Mouse (Mus musculus) mesoderm, embryonic 11.5 days (tissue): ENCODE measurements around the gene Myo1e.

Source experiments
- DNase-seq: peaks from one replicate; pipeline ENCODE4 v3.0.0-alpha.2; 2012; ENCODE audit warnings: low read depth, low spot score

Myo1e gene

DNA sequence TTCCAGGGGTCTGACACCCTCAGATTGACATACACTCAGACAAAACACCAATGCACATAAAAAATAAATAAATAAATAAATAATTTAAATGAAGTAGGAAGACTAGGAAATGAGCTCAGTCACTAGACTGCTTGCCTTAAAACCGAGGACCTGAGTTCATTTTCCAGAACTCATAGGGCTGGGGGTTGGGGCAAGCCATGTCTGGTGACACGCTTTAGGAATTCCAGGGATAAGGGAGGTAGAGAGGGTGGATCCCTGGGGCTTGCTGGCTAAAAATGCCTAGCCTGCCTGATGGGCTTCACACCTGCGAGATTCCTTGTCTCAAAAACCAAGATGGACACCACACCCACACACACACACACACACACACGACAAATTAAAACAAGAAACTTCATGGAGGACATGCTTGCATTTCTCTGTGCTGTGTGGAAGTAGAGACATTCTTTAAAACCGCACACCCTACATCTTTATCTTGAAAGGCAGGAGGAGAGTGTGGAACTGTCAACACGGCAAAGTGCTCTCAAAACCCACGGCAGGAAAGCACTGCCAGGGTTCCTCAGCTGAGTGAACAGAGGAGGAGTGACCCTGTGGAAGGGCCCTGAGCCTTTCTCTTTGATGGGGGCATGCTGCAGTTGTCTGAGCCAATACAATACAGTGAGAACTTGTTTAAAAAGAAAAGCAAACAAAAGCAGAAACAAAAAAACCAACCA lies 13.5 kb downstream of the Myo1e start:
- no peak for DNase-seq

DNA sequence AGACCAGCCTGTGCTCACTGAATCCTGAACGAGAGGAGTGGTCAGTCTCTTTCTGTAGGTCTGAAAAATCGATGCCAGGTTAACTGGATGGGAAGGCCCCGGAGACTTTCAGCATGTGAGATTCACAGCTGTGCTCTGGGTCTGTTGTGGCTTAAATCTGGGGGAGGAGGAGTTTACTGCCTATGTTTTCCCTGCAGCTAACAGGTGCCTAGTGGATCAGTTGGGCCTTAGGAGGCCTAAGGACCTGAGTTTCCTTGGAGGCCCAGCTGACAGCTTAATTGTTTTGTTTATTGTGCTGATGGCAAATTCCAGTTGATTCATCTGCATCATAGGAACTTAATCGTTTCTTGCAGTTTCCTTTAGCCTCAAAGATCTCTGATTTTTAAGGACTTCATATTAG lies 16.0 kb downstream of the Myo1e start:
- no peak for DNase-seq

DNA sequence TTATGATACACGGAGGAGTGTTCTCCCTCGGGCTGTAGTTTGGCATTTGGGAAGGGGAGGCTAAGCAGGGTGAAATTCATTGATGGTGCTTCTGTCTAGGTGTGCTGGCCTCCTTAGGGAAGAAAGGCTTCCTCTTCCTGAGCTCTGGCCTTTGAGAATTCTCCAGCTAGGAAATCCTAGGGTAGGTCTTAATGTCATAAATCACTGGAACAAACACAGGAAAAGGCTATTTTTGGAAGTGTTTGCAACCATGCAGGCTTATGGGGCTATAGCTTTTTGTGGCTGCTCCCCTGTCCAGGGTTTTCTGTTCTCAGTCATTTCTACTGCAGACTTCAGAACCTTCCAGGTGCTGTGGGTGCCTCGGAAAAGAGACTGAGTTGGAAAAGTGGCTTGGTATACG lies 16.9 kb downstream of the Myo1e start:
- DNase-seq: no peak

DNA sequence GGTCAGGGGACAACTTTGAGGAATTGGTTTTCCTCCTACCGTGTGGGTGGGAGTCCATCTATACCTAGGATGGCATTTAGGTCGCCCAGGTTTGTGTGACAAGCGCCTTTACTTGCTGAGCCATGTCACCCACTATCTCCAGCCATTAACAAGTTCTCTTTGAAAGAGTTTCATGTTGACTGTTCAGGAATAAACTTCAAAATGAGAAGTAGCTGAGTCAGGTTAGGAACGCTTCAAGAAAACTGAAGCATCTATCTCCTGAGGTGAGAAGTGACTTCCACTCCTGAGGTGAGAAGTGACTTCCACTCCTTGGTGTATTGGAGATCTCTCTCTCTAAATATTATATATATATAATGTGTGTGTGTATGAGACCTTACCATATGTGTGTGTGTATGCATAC lies 19.2 kb downstream of the Myo1e start:
- DNase-seq: no peak

DNA sequence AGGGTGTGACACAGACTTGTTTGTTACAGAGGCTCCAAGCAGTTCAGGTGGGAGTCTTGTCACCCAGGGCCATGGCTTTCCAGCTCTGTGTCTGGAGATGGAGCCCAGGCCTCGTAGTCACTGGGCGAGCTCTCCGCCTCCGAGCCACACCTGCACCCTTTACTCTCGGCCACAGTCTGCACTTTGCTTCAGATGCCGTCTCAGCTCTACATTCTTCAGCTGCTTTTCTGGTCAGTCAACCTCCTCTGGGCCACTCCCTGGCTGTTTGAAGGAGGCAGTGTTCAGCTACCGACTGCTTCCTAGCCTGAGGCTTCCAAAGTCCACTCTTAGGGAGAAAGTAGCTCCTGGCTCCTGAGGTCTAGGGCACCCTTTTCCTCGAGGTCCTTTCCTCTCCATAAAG lies 22.7 kb downstream of the Myo1e start:
- no peak for DNase-seq

DNA sequence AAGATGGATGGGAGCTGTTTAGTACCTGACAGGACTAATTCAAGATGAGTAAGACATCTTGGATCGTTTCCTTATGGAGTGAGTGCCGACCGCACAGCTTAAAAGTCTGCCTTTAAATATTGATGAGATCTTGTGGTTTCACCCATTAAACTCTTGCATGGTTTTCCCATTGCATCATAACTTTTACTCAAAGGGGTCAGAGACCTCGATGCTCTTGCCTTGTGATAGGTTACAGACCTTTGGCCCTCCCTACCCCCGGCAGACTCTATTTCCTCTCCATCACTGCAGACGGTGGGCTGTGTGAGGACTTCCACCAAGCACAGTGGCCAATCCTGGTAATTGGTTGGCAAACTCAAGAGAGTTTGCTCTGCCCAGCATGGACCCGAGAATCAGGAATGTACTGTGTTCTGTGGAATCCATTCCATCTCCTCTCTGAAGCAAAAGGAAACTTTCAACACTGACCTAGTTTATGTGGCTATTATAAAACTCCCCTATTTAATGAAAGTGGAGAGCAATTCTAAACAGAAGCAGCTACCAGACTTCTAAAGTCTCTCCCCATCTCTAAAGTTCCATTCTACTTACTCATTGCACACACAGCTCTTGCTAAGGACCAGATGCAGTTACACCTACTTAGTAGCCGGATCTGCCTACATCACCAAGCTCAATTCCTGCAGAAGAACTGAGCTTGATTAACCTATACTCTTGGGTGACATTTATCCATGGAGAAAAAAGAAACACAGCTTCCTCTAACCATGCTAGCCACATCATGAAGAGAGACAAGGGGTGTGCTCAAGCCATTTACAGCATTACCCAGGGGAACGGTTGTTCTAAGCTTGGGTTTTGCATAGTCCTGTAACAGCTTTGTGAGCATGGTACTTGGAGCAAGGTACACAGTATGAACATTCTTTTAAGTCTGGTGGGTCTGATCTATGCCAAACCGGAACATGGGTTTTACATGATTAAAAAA lies 25.2 kb downstream of the Myo1e start:
- DNase-seq: no peak

DNA sequence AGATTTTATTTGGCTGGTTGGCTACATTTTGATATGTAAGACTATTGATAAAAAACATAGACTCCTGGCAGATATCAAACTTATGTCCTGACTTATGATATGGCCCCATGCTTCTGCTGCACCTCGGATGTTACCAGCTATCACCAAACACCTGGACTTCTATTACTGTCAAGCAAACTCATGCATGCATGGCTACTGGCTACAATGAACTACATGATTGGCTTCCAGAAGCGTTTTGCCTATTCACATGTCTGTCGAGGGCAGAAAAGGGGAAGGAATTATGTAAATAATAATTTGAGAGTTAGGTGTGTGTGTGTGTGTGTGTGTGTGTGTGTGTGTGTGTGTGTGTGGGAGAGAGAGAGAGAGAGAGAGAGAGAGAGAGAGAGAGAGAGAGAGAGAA lies 30.0 kb downstream of the Myo1e start:
- no peak for DNase-seq

DNA sequence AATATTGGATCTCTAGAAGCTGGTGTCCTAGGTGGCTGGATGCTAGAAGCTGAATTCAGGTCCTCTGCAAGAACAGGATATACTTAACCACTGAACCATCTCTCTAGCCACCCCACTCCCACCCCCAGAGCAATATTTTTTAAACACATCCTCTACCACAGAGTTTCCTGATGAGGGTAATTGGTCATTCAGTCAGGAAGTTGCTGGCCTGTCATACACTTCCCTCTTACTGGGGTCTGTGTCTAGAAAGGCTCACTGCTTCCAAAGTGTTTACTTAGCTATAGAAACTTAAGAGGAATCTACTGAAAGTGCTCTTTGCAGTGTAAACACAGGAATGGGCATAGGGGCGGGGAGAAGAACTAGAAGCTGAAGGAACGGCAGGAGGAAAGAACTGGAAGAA lies 30.4 kb downstream of the Myo1e start:
- no peak for DNase-seq

DNA sequence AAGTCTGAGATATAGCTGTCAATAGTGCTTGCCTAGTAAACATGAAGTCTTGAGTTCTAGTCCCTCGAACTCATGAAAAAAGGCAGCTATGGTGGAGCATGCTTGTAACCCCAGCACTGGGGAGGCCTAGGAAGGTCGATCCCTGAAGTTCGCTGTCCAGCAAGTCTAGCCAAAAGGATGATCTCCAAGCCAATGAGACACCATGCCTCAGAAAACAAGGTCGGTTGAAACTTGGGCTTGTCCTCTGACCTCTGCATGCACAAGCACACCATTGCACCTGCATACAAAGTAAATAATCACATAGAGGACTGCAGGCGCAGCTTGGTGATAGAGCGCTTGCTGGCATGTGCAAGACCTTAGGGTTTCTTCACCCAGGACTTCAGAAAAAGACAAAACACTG lies 31.2 kb downstream of the Myo1e start:
- no peak for DNase-seq

DNA sequence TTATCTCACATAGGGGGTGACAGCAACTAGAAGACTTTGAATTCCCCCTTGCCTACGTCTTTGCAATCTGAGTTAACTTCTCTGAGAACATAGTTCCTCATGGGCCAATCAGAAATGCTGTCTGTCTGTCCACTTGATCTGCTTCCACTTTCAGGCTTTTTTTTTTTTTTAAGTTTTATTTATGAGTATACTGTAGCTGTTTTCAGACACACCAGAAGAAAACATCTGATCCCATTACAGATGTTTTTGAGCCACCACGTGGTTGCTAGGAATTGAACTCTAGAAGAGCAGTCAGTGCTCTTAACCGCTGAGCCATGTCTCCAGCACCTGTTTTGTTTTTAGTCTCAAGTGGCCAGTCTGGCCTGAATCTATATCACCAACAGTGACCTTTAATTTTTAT lies 32.1 kb downstream of the Myo1e start:
- DNase-seq: no peak

DNA sequence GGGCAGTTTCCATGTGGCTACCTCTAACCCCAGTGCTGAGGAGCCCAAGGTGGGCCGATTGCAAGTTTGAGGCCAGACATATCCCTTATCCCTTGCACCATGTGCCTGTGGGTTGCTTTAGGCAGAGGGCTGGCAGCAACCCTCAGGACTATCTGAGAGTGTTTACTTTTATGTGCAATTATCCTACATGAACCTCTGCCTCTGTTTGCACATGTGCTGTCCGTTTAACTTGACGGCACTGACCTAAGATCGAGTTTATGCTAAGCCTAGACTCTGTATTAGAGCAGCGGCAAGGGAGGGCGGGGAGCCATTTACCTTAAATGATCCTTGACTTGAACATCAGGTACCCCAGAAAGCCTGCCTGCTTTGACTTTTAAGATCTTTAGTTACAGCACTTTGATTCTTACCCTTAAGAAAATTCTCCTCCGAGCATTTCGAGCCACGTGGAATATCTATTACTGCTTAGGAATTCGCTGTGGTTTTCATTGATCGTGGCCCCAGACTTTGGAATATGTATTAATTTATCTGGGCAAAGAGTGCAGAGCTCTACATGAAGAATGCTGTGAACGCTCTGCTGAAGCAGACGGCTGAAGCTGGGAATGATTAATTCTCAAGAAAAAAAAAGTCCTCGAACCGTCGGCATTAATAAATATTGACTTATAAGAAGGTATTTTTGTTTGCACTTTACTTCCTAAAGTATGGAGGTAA lies 33.7 kb downstream of the Myo1e start:
- DNase-seq: no peak

DNA sequence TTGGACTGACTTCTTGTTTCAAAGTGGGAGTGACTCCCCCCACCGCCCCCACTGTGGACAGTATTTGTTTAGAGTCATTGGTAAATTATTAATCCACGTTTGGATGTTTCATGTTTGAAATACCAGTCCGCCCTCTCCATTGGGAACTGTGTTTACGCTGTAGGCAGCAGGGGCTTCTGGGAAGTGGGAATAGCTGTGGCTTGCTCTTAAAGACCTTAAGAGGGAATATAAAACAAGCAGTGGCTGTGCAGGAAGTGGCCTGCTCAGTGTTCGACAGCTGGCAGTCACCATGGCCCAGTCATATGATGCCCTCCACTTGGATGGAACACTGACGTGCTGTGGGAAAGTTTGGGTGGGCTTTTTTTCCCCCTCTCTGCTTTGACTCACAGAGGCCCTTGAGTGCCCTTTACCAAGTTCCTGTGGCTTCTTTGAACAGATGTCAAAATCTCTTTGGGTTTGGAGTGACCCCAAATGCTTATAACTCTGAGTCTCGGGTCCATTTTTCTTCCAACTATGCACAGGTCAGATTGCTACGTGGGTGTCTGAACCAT lies 34.3 kb downstream of the Myo1e start:
- DNase-seq: no peak

DNA sequence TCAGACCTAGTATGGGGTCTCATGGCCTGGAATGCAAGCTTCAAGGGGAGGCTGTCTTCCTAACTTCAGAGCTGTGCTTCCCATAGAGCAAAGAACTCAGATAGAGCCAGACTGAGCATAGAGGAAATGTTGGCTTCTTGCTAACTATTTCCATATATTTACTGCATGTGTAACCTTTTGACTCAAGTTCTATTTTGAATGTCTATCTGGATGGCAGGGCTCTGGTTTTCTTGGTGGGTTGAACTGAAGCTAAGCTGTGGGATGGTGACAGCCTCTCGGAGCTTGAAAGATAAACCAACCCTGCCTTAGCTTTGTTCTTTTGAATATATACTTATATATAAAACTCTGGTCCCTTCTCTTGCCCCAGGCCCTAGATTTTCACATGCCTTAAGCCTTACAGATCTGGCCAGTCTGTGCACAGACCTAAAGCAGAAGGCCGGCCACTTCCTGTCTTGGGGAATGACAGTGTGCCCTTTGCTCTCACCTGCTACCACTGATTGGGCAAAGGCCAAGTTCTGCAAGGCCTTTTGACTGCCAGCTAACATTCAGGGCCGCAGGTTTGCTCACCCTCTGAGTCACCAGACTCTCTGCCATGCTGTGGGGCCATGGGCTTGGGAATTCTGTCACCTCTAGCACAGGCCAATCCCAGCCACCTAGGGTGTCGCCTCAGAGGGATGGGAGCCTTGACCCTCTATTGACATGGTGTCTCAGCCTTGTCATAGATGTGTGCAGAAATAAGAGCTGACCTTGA lies 35.1 kb downstream of the Myo1e start:
- DNase-seq: no peak

DNA sequence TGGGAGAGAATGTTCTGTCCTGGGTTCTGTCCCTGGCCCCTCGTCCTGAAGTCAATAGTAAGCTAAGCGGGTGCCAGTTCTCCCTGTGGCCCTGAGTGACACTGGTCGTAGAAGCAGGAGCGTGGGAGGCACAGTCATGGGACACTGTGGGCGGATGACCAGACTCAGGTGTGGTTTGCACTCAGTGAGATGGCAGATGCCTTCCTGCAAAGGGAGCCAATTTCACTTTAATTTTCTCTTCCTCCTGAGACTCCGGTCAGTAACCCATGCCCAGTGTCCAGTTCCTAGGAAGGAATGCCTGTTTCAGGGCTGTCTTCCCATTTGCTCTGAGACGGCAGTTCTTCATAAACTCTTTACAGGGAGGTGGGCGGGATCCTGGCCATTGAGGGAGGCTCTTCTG lies 36.1 kb downstream of the Myo1e start:
- no peak for DNase-seq

DNA sequence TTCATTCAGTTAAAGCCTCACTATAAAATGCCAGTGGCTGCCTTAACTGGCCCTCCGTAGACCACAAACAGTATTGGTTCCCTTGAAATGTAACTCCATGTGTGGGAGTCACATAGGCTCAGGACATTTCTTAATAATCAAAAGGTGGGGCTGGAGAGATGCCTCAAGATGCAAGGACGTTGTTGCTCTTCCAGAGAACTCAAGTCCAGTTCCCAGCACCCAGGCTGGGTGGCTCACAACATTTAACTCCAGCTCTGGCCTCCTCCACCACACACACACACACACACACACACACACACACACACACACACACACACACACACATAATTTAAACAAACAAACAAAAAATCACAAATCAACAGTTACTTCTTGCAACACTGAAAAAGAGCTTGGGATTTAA lies 36.6 kb downstream of the Myo1e start:
- DNase-seq: no peak

DNA sequence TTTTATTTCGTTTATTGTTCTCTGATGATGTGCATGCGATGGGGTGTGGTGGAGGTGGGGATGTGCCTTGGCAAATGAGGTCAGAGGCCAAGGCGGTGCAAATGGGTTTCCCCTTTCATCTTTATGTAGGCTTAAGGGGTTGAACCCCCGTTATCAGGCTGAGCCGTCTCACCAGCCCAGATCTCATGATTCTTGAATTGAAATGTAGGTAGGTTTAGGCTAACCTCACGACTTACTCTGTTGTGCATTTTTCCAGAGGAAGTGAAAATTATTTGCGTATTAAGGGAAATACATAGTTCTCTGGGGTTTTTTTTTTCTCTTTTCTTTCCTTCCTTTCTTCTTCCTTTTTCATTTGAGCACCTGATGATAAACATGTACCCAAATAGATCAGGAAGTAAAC lies 37.0 kb downstream of the Myo1e start:
- DNase-seq: no peak

DNA sequence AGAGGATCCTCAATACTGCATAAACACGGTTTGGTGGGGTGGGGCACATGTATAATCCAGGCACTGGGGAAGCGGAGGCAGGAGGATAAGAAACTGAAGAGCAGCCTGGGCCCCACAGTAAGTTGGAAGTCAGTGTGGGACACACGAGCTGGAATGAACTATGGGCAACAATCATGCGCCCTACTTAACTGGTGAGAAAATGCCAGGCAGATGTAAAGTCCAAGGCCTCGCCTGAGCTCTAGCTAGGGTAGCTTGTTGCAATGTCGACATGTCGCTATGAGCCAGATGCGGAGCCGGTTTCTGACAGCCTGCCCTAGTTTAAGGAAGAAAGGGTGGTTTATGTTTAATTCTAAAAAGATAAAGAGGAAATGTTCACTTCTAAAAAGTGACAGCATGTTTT lies 37.9 kb downstream of the Myo1e start:
- no peak for DNase-seq

DNA sequence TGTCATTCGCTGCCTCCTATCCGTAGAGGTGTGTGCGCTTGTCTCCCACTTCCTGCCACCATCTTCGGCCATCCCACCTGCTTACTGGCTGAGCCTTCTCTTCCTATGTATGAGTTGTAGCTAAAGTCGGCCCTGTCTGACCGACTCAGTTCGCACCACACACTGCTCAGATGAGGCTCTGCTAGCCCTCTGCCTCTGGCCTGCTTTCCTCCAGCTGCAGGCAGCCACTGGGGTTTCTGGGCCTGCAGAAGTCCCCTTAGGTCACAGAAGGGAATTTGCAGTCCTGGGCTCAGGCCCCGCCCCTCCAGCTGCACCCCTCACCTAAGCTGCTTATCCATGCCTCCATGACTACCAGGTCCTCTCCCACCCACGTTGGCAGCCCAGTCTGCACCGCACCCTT lies 39.3 kb downstream of the Myo1e start:
- no peak for DNase-seq

DNA sequence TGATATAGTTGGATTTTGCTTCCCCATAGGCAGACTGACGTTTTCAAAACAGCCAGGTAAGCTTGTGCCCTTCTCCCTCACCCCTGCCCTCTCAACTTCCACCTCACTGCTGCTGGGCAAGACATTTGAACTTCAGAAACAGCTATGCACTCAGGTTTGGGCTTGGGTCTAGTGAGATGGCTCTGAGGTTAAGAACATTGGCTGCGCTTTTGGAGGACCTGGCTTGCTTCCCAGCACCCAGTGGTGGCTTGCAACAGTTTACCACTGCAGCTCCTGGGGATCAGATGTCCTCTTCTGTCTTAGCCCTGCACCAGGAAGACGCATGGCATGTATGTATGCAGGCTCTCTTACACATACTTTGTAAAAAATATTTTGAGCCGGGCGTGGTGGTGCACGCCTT lies 40.9 kb downstream of the Myo1e start:
- DNase-seq: no peak

DNA sequence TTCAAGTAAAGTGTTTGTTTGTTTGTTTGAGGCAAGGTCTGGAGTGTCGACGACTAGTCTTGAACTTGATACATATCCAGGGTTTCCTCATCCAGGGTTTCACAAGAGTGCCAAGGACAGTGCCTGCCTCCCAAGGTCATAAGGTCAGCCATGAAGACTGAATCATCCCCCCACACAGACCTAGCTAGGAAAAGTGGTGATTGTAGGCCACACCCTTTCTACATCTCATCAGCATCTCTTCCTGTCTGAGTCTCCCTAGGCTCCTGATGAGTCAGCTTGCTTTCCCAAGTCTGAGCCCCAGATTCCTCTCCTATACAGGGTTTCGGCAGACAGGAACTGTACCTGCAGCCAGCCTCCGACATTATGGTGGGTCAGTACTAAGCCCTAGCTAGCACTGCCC lies 41.7 kb downstream of the Myo1e start:
- DNase-seq: no peak

DNA sequence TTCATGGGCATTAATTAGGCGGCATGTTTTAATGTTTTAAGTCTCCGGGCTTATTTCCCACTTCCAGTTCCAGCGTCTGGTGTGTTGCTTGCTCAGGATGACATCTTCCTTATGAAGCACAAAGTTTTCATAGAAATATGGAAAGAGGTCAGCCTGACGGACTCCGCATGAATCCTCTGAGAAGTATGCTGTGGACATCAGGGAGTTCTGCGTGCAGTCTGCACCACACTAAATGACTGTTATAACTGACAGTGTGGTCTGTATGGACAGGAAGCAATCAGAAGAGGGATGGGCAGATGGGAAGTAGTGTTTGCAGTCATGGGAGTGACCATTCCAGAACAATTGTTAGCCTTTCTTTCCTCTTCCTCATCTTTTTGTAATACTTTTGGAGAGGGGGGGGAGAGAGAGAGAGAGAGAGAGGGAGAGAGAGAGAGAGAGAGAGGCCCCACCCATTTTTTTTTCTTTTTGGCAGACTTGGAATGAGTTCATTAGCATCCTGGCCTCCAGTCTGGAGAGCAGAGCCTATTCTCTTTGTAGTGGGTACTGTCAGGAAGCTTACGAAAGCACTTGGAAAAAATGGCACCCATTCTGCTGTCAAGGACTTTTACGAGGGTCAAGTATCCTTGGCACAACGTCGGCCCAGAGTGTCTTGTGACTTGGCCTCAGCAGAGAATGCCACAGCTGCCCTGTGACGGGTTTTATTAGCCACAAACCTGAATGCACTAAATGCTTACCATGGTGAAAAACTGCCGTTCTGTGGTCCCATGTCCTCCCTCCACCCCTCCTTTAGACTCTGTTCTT lies 42.9 kb downstream of the Myo1e start:
- peak; percentile 32 for DNase-seq
